Mouse (Mus musculus) yolk sac, embryonic 10.5 days (tissue): Measurements from ENCODE around the gene Slc16a5.

Experiments
- DNase-seq: peaks from one replicate; pipeline ENCODE4 v3.0.0-alpha.2; 2017; ENCODE audit warnings: low spot score

Gene Slc16a5

DNA sequence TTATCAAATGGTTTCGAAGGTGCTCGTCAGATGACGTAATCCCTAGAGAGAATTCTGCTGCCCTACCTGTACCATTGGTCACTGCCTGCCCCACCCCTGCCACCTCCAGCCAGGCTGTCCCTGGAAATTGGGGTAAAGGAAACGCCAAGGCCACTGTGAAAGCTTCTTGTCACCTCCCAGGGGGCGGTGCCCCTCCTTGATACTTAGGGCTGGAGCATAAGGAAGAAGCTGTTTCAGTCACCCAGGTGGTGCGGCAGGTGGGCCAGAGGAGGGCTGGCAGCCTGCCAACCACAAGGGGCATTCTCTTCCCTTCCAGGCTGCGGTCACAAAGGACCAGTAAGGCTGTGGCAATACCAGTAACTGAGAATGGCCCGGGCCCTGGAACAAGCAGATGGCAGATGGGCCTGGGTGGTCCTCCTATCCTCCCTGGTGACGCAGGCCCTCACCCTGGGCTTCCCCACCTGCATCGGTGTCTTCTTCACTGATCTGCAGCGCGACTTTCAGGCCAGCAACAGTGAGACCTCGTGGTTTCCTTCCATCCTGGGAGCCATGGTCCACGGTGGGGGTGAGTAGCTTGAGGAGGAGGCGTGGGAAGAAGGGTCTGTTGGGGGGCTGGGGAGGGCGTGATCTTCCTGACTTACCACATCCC is at the start of gene Slc16a5:
Gene Slc16a5 (plus strand): TSS at position 232 of the 649 bp plus-strand sequence.
- no peak for DNase-seq

DNA sequence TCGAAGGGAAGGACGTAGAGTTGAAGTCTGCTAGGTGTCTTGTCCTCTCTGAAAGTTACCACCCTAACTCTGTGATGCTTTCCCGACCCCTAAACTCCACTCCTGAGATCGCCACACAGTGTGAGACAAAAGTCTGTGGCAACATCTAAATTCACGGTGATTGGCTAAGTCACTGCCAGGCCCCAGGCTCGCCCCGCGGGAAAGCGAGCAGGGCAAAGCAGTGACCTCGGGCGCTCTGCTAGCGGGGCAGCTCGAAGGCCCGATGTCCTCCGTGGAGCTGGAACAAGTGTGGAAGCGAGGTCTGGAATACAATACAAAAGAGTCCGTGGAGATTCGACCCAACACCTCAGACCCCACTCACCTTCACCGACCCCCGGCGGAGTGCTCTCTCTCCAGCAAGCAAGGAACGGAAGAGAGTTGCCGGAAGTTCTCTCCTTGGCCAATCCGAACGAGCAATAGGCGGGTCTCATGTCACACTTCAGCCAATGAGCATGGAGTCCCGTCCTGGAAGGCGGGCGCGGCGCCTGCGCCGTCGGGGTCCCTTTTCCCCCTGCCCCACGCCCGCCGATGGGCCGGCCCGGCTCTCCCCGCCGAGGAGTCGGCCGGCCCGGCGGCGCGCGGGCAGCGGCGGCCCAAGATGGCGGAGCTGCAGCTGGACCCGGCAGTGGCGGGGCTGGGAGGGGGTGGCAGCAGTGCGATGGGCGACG is 42.6 kb upstream of the Slc16a5 start, which contains the start of the genes Atp5h and Kctd2:
Gene Atp5h (minus strand): TSS at position 432 of the 707 bp plus-strand sequence.
Gene Kctd2 (plus strand): TSS at position 598 of the 707 bp plus-strand sequence.
- DNase-seq = peak; percentile 96

DNA sequence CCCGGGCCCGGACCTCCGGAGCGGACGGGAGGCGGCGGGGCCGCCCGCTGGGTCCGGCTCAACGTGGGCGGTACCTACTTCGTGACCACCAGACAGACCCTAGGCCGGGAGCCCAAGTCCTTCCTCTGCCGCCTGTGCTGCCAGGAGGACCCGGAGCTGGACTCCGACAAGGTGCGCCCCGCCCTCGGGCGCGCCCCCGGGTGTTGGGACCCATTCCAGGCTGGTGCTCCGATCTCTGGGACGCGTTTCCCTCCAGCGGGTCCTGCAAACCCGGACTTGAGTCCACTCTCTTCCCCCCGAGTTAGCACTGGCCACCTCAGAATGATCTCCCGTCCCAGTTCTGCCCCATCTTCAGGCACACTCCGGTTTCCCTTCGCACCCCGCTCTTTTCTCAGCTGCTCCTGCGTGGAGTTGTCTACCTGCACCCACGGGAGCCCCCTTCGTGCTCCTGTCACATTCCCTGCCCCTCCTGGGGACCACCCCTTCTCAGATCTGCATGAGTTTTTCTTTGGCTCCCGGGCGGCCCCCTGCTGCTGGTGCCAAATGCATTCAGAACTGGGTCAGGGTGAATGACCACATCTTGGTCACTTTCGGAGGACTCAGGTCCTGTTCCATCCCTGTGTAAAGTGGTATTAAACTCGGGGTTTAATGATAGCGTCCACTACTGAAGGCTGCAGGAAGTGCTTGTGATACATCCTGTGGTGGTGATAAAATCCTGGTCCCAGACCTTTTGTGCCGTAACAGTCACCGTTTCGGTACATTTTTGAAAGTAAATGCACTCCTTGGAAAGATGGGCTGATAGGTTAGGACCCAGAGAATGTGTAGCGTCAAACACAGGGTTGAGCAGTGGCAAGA is 41.7 kb upstream of the Slc16a5 start:
- DNase-seq = peak; percentile 63

DNA sequence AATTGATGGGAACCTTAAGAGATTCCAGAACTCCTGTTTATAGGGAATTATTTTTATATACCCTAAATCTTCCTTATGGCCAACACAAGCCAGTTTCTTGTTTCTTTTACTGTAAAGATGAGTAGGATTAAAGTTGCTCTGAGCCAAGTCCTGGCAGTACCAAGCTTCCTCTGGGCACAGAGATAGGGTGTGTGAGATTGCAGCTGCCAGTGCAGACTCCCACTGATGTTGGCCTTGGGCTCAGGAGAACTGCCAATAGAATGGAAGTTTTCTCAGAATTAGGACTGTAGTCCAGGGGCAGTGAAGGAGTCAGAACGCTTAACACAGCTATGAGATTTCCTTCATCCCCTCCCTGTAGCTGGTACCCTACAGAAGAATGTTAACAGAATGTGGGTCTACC is 40.9 kb upstream of the Slc16a5 start:
- DNase-seq = no peak

DNA sequence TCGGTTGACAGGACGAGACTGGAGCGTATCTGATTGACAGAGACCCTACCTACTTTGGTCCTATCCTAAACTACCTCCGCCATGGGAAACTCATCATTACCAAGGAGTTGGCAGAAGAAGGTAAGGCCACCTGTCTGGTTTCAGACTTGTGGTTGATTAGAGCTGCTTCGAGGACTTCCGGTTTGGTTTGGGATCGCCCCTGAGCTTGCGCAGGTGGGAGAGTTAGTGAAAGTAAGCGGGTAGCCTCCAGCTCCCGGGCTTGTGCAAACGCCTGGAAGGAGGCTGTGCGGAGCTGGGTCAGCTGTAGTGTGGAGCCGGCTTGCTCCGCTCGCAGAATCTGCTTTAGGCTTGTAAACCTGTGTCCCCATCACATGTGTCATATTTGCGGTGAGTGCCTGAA is 40.3 kb upstream of the Slc16a5 start:
- no peak for DNase-seq

DNA sequence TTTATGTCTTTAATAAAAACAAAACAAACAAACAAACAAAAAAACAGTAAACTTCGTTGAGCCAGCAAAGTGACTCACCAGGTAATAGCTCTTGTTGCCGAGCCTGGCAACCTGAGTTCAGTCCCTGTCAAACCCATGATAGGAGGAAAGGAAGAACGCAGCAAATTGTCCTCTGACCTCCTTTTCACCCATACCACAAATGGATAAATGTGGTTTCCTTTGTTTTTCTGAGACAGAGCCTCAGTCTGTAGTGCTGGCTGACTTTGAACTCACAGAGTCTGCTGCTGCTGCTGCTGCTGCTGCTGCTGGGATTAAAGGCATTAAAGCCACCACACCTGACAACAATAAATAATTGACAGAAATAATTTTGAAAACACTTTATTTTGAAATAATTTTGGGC is 39.2 kb upstream of the Slc16a5 start:
- DNase-seq = no peak

DNA sequence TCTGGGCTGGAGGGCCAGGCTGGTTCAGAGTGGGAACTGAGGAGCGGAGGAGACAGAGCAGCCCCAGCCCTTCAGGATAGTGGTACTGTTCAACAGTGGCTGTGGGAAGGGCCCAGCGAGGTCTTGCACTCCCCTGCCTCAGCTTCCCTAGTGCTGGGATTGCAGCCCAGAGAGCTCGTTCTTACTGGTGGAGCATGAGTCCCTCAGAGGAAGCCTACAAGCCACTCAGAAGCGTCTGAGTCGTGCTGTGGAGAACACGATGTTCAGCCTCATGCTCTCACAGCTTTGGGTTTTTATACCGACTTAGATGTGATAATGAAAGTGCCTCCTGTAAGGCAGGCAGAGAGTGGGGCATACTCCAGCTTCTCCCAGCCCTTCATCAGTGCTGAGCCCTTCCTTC is 37.6 kb upstream of the Slc16a5 start:
- no peak for DNase-seq

DNA sequence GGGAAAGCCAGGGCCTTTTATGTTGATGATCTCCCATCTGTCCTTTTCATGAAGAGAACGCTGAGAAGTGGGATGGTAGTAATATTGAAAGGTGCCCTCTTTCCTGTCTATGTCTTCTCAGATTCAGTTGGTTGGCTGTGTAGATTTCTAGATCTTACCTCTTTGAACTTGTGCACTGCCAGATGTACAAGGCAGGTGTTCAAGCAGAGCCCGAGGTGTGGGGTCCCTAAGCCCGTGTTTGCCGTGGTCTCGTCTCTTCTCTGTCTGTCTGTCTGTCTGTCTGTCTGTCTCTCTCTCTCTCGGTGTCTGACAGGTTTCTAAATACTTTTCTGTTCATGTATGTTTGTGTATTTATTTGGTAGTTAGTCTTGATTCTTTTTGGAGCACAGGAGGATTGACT is 36.6 kb upstream of the Slc16a5 start:
- no peak for DNase-seq

DNA sequence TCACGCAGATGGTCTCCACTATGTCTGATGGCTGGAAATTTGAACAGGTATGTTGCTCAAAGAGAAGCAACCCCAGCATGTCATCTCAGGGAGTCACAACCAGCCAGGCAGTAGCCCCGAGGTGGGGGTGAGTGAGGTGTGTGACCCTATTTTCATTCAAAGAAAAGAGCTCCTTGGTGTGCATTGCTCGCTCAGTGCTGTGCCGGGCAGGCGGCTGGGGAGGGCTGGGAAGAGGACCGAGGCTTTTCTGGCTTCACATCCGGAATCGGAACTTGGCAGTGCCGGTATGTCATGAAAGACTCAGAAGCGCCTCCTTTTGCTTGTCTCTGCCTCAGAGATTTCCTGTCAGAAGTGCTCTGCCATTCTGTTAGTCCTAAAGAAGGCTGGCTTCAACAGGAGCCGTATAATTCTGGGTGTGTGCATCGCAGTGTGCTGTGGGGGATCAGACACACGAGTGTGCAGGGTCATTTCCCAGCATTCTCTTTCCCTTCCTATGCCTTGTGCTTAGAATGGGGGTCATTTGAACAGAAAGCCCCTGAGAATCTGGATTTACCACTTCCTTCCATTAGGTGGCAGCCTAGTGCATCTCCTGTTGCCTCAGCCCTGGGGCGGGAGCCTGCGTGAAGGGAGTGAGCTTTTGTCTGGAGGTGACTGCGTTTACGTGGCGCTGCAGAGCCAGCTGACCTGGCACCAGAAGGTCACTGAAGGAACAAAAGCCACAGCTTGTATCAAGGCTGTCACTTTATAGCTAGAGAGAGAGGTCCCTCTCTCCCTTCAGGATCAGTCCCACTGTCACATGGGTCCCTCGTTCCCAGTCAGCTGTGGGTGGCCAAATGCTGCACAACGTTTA is 34.6 kb upstream of the Slc16a5 start:
- peak; percentile 77 for DNase-seq

DNA sequence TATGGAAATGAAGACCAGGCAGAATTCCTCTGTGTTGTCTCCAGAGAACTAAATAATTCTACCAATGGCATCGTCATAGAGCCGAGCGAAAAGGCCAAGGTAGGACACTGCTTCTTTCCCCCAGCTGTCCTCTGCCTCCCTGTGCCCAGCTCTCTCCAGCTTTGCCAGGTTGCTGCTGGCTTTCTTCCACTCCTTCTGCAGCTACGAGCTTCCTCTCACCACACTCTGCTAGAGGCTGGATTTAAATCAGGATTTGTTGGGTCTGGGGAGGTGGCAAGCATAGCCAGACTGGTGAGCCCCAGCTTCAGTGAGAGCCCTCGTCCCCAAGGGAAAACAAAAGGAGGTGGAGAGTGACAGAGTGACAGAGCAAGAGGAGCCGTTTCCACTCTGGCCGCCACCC is 33.0 kb upstream of the Slc16a5 start:
- no peak for DNase-seq

DNA sequence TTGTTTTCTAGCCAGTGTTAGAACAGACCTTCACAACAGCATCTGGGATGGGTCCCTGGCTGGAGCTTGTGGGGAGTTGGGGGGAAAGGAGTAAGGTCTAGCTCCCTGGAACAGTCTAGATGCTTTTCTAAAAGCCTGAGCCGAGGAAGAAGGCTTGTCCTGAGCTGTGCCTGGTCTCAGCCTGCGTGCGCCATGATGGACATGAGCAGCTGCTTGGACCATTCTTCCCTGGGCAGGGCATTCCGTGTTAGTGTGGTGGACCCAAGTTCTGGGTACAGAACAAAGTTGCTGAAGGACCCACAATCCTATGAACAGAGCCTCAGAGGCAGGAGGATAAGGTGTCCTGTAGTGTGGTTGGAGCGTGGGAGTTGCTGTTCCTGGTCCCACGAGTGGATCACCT is 31.7 kb upstream of the Slc16a5 start:
- DNase-seq = no peak

DNA sequence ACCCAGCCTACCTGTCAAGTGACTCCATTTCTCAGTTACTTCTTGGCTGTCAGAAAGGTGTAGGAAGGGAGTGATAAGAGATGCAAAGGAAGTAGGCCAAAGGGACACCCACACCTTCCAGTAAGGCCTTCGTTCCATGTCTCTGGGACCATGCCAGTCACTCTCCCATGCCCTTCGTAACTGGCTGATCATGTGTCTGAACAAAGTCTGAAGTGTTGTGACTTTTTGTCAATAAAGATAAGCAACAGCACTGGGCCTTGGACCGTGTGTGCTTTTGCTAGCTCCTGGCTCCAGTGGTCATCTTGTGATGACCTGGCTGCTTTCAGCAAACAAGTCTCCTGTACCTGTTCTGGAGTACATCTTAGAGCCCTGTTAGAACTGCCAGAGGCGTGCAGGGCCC is 29.5 kb upstream of the Slc16a5 start:
- DNase-seq = no peak

DNA sequence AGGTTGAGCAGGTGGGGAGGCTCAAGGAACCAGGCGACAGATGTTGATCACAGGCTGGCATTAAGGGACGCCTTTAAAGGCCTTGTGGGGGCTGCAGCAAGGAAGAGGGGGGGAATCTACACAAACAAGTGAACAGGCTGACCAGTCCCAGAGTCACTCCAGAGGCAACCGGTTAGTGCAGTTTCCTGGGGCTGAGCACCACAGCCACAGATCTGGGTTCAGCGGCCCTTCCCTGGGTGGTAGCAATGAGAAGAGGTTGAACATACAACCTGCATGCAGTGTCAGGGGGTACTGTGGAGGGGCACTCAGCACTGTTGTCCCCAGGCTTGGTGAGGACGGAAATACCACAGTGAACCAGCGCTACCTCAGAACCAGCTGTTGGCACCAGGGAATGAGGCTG is 28.9 kb upstream of the Slc16a5 start:
- no peak for DNase-seq

DNA sequence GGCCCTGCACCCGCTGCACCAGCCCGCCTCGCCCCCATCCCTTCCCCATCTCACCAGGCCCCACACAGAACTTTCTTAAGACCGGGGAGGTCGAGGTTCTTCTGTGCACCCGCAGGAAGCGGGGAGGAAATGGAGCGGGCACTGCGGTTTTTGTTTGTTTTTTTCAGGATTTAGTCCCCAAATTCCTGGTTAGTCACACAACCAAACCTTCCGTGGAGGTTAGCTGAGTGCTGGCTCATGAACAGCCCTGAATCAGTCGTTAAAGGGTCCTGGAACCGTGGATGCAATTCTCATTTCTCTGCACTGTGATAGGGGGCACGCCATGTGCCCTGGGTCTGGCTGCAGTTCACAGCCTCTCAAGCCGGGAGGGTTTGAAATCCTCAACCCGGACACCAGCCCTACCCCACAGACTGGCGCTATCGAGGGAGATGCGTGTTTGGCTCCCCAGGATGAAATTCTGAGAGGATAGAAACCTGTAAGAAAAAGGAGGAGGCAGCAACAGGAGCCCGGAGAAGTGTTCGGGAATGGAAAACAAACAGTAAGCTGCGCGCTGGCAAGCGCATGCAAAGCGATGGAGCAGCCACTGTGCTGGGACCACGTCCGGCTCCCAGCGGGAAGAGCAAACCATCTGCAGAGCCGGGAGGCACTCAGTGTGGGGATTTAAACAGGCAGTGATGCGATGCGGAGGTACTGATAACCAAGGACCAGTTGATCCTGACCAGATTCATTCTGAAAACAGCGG is 26.5 kb upstream of the Slc16a5 start:
- DNase-seq = no peak

DNA sequence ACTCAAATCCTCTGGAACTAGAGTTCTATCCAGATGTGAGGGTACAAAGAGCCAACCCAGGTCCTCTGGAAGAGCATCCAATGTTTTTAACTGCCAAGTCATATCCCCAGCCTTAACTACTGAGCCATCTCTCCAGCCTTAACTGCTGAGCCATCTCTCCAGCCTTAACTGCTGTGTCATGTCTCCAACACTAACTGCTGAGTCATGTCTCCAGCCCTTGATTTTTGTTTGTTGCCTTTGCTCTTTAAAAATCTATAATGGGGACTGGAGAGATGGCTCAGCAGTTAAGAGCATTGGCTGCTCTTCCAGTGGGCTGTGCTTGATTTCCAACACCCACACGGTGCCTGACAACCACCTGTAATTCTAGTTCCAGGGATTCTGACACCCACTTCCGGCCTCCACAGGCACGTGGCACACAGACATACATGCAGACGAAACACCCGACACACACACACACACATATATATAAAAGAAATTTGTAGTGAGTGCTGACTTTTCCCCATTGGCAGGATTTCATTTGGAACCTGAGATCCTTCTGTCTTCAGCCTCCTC is 24.6 kb upstream of the Slc16a5 start:
- DNase-seq = no peak

DNA sequence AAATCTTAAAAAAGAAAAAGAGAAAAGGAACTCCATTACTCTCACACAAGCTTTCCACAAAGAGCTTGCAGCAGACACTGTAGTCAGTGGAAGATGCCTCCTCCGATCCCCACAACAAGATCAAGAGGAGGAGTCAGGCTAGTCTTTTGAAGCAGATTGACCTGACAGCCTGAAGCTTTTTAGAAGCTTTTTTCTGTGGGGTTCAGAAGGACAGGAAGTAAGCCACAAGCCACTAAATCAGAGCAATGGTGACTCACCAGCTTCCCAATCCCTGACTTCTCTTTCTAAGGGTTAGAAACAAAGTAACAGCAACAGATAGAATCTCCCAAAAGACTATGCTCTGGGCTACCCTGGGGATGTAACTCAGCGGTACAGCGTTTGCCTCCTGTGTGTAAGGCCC is 22.9 kb upstream of the Slc16a5 start:
- DNase-seq = no peak

DNA sequence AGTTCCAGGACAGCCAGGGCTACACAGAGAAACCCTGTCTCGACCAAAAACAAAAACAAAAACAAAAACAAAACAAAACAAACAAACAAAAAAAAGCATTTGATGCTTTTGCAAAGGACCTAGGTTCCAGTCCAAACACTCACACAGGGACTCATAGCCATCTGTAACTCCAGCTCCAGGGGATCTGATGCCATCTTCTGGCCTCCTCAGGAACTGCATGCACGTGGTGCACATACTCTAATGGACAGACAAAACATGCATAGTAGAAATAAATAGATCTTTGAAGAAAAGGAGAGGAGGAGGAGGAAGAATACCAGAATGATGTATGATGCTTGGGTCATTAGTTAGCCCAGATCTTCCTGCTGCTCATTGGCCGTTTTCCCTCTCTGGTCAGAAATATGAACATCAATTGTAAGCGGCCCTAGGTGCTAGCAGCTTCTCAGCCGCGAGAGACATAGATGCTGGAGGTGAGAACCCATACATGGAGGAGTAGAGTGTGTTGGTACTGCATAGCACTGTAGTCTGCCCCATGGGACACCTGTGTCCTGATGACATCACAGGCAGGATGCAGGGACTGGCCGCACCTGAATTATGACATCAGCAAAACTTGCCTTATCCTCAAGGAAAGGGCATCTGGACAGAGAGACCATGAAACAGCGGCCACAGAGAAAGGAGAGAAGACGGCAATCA is 22.2 kb upstream of the Slc16a5 start, which contains the start of gene Trim80:
Gene Trim80 (plus strand): TSS at position 640 of the 690 bp plus-strand sequence.
- no peak for DNase-seq

DNA sequence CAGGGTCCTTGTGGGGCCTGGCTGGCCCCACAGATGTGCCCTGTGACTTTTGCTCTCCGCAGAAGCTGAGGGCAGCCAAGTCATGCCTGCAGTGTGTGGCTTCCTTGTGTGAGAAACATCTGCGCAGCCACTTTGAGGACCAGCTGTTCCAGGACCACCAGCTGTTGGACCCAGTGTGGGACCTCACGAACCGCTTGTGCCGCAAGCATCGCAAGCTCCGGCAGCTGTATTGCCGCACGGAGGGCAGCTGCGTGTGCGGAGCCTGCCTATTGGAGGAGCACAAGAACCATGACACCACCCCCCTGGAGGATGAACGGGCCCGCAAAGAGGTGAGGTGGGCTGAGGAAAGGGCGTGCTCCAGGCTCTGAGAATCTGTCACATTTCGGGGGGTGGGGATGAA is 20.9 kb upstream of the Slc16a5 start:
- no peak for DNase-seq

DNA sequence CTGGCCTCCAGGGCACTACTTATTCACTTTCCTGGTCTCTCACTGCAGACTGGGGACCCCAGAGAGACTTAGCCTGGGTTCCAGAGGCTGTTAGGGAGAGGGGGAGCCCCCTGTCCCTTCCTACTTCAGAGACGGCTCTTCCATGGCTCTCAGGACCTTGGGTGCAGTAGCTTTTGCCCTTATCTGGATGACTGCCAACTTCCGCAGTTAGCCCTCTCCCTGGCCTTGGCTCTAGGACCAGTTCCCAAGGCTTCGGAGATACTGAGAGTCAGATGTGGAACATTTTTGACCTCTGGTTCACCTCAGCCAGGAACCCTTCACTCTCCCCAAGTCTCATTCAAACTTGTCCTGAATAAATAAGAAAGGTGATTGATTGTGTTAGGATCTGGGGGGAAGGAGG is 15.4 kb upstream of the Slc16a5 start:
- no peak for DNase-seq

DNA sequence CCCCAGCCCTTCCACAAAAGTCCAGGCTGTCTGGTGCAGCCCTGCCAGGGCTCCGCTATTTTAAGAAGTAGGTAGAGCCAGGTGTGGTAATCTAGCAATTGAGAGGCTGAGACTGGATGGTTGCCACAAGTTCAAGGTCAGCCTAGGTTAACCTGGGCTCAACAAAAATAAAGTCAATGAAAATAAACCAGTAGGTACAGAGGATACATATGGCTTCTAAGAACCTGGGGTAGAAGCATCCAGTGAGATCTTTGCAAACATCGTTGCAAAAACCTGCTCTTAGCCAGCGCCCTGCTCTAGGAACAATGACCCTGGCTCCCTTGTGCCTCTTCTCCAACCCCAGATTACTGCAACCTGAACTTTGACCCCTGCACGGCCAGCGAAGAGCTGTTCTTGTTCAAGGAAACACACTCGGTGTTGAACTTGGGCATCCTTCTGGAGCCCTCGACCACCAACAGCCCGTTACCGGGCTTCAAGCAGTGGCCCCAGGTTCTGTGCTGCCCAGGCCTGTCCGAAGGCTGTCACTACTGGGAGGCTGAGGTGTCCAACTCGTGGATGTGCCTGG is 14.9 kb upstream of the Slc16a5 start:
- peak; percentile 81 for DNase-seq
